Mouse (Mus musculus): Measurements from ENCODE around the gene Kifc1. TPM values are rescaled to one million over a fixed set of nuclear protein-coding genes. Genes with fewer than 3 reads are reported as not detected.

The Kifc1 gene
- total RNA-seq, 2 experiments from 2014 or later = 1.9 to 2.1 TPM

DNA sequence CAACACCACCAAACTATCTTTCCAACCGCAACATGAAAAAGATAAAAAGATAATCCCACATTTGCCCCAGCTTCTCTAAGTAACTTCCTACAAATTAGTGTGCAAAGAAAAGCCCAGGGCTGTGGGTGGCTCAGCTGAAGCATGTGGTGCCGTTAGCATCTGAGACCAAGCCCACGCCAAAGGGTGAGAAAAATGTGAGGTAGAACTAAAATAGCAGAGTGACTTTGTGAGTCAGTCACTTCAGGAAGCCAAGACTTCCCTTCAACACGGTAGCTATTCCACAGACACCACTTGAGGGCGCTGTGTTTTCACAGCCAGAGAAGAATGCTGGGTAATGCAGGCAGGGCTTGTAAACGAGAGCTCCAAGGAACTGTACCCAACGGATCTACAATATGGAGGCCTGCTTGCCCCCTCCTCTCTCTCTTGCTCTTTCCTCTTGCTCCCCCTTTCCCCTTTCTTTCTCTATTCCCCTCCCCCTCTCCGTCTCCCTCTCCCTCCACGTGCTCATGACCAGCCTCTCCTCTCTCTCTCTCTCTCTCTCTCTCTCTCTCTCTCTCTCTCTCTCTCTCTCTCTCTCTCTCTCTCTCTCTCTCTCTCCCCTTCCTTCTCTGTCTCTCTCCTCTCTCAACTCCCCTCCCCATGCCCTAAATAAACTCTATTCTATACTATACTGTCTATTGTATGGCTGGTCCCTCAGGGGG, 25.0 kb downstream of the Kifc1 start:
- DNase-seq (ENCODE audit: extremely low spot score in 1 of 2, low spot score in 1 of 2) = peak; percentile 28 to 65

DNA sequence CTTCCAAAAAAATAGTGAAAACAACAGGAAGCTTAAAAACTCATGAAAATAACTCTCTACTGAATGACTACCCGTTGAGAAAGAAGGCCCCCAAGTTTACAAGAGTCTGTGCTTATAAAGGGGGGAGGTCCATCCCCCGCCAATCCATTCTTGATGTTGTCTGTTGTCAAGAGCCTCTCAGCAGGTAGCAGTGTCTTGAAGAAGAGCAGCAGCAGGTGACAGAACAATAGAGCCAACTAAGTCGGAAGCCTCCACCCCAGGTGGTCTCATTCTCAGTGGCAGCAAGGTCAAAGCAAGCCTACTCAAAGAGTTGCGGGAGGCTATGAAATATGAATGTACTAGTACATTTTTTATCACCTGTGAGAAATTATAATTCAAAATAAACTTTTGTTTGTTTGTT, 32.6 kb downstream of the Kifc1 start:
- no peak for DNase-seq (ENCODE audit: extremely low spot score in 1 of 2, low spot score in 1 of 2)

DNA sequence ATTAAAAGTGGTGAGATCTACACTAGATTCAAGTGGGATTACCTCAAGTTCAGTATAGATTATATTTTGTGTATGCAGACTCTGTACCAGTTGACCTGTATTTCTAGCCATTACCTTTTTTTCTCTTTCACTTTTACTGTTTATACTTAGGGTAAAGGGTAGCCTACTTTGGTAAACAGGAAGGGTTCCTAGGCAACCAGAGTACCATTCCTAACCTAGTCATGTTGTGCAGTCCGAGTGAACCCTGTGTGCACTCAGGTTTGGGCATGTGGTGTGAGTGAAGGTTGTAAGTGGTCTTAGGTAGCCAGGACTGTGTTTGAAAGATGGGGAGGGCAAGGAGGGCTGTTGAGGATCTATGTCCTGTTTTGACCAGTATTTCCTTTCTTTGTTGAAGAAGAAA, 39.1 kb downstream of the Kifc1 start:
- no peak for DNase-seq (ENCODE audit: extremely low spot score in 1 of 2, low spot score in 1 of 2)

DNA sequence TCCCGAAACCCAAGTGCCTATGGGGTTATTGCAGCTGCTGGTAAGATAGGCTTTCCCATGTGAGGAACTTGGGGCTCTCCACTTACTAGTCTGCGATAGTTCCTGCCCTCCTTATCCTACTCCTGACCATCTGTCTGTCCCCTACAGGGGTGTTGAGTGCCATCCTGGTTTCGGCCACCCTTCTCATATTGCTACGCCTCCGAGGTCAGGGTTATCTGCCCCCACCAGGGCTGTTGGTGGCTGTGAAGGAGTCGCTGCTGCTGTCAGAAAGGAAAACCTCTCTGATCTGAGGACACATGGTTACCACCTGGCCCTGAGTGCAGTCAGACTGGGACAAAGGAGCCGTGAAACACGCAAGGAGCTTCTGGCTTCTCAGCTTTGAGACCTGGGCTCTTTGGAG, 42.3 kb downstream of the Kifc1 start:
- no peak for DNase-seq (ENCODE audit: extremely low spot score in 1 of 2, low spot score in 1 of 2)

DNA sequence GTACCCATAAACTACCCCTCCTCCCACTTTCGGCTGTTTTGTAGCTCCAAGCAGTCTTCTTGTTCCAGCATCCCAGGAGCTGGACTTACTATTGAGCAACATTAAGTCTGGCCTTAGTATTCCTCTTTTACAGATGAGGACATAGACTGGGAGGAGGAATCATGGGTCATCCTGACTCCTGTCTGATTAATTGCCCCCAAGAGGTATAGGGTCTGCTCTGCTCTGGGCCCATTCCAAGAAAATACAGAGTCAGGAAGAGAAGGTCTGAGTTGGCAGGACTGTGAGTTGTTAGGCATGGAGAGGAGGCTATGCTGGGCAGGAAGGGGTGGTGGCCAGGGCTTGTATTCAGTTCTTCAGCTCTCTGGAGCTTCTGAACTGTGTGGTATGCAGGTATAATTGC, 46.3 kb downstream of the Kifc1 start:
- no peak for DNase-seq (ENCODE audit: extremely low spot score in 1 of 2, low spot score in 1 of 2)

DNA sequence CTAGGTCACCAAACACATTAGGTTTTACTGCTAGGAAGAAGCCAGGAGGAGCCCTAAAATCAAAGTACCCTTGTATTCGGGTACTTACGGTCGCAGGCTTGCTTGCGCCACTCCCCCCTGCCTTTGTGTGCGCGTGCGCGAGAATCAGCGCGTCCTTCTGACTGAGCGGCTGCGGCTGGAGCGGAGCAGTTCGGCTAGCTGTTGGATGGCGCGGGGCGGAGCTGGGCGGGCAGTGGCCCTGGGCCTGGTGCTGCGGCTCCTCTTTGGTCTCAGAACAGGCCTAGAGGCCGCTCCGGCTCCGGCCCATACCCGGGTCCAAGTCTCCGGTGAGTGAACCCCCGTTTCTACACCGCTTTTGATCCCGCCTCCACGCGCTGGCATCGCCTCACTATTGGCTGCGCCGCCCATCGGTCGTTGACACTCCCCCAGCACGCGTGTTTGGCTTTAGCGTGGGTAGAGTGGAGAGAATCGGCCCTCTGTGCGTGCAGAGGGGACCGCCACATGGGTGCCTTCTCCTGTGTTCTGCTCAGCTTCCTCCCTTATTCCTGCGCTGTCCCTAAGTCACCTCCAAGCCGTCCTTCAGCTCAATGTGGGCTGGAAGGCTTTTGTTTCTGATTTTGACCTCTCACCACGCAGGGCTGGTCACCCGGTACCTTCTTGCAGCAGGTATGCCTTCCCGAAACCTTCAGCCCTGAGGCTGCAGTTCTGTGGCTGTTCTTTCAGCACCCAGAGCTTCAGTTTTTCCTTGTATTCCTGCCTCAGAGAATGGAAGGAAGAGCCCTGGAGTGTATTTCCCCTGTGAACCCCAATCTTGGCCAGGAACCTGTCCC, 47.3 kb downstream of the Kifc1 start, which contains the start of gene Cd320:
TSS of gene Cd320 (plus strand) at position 126 of the 830 bp plus-strand sequence.
- DNase-seq (ENCODE audit: extremely low spot score in 1 of 2, low spot score in 1 of 2) = peak; percentile 87 to 90

DNA sequence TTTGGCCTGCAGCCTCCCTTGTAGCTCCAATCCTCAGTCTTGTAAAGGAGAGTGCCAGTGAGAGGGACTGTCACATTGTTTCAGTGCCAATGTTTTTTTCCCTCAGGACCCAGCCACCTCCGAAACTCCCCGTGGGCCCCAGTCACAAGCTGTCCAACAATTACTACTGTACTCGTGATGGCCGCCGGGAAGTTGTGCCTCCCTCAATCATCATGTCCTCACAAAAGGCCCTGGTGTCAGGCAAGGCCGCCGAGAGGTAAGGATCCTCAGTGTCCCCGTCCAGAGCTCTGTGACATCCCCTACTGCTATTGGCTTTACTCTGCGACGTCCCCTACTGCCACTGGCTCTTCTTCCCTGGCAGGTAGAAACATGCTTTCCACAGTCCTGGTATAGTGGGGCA, 60.9 kb downstream of the Kifc1 start:
- DNase-seq (ENCODE audit: extremely low spot score in 1 of 2, low spot score in 1 of 2) = no peak

DNA sequence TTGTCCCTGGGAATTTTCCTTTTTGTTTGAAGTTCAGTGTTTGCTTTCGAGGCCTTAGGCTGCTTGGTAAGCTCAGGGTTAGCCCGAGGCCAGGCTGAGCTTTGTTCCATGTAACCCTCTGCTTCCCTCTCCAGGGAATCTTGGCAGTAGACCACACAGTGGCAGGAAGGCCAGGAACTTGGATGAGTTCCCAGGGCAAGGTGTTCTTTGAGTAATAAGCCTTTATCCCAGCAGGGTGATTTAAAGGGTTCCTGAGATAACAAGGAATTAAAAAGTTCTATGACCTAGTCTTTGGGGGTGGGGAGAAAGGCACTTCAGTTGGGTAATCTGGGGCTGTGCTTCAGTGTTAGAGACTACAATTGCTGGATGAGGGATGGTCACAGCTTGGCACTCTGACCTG, 61.6 kb downstream of the Kifc1 start:
- DNase-seq (ENCODE audit: extremely low spot score in 1 of 2, low spot score in 1 of 2) = no peak

DNA sequence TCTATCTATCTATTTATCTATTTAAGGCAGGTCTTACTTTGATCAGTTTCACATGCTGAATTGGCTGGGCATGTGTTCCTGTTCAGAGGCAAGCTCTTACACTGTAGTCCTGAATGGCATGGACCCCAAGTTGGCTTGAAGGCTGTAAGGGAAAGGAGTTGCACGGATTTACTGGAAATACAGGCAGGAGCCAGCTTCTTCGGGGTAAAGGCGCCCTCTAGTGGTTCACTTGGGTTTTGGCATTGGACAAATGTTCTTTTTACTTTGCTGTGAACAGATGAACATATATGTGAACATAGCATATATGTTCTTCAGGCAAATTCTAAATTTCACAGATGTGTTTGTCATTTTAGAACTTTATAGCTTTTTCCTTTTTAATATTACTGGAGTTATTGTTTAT, 63.6 kb downstream of the Kifc1 start:
- peak; percentile 45 to 62 for DNase-seq (ENCODE audit: extremely low spot score in 1 of 2, low spot score in 1 of 2)

Small RNA genes lying within 50 kb of the gene (microRNA-seq; reads per million reads assigned to microRNA genes)
- gene Gm27740 = 0 reads per million in 2 experiments

Other genes starting within 250 kb of the Kifc1 start
- gene Hnrnpm, start 203.8 kb downstream of the Kifc1 start, total RNA-seq (2021) = 100 to 1,000 TPM; 129 to 152 TPM
- 10 to 100 TPM; 80.9 to 84.4 TPM for gene March2, start 172.0 kb downstream of the Kifc1 start, total RNA-seq (2021)
- 100 to 1,000 TPM; 304 to 328 TPM for gene Rab11b, start 130.1 kb downstream of the Kifc1 start, total RNA-seq (2021)
- gene Angptl4, start 108.8 kb downstream of the Kifc1 start, total RNA-seq (2021) = 1 to 10 TPM; 3.8 to 4.0 TPM
- gene Kank3, start 80.1 kb downstream of the Kifc1 start, total RNA-seq (2021) = 10 to 100 TPM; 27.8 to 35.8 TPM
- 100 to 1,000 TPM; 728 to 834 TPM for gene Rps28, start 66.1 kb downstream of the Kifc1 start, total RNA-seq (2021)
- gene Ndufa7, start 66.1 kb downstream of the Kifc1 start, total RNA-seq (2021) = 100 to 1,000 TPM; 214 to 222 TPM
- gene Cd320, start 47.6 kb downstream of the Kifc1 start, total RNA-seq (2021) = 10 to 100 TPM; 23.7 to 23.8 TPM
- not detected for gene Gm7029, start 16.8 kb downstream of the Kifc1 start, total RNA-seq (2021)
- not detected for gene Platr17, start 14.5 kb upstream of the Kifc1 start, total RNA-seq (2021)
- 10 to 100 TPM; 27.4 to 27.9 TPM for gene Daxx, start 18.8 kb upstream of the Kifc1 start, total RNA-seq (2021)
- gene Tapbp, start 25.2 kb upstream of the Kifc1 start, total RNA-seq (2021) = 10 to 100 TPM; 36.2 to 37.0 TPM
- 10 to 100 TPM; 27.7 to 29.6 TPM for gene Zbtb22, start 25.2 kb upstream of the Kifc1 start, total RNA-seq (2021)
- 10 to 100 TPM; 53.4 to 72.7 TPM for gene Rgl2, start 38.9 kb upstream of the Kifc1 start, total RNA-seq (2021)
- gene Pfdn6, start 49.7 kb upstream of the Kifc1 start, total RNA-seq (2021) = 10 to 100 TPM; 95.7 to 97.8 TPM
- 10 to 100 TPM; 13.2 to 14.2 TPM for gene Wdr46, start 50.0 kb upstream of the Kifc1 start, total RNA-seq (2021)
- 1 to 10 TPM; 6.0 to 6.6 TPM for gene B3galt4, start 60.8 kb upstream of the Kifc1 start, total RNA-seq (2021)
- 10 to 100 TPM; 85.0 to 95.9 TPM for gene Vps52, start 65.2 kb upstream of the Kifc1 start, total RNA-seq (2021)
- 100 to 1,000 TPM; 311 to 351 TPM for gene Rps18, start 65.3 kb upstream of the Kifc1 start, total RNA-seq (2021)
- 10 to 100 TPM; 15.8 to 19.7 TPM for gene H2-K1, start 109.7 kb upstream of the Kifc1 start, total RNA-seq (2021)
- gene Ring1, start 134.0 kb upstream of the Kifc1 start, total RNA-seq (2021) = 10 to 100 TPM; 37.1 to 44.3 TPM
- 10 to 100 TPM; 54.3 to 63.9 TPM for gene H2-Ke6, start 137.4 kb upstream of the Kifc1 start, total RNA-seq (2021)
- 10 to 100 TPM; 94.3 to 95.5 TPM for gene Slc39a7, start 141.0 kb upstream of the Kifc1 start, total RNA-seq (2021)
- gene Rxrb, start 141.2 kb upstream of the Kifc1 start, total RNA-seq (2021) = 10 to 100 TPM; 76.0 to 83.6 TPM
- gene Col11a2, start 148.8 kb upstream of the Kifc1 start, total RNA-seq (2021) = 10 to 100 TPM; 23.5 to 25.3 TPM
- gene H2-Oa, start 201.7 kb upstream of the Kifc1 start, total RNA-seq (2021) = under 1 TPM; 0.42 to 0.45 TPM
- gene H2-DMa, start 228.9 kb upstream of the Kifc1 start, total RNA-seq (2021) = 10 to 100 TPM; 32.3 to 35.1 TPM
- gene Brd2, start 232.0 kb upstream of the Kifc1 start, total RNA-seq (2021) = 100 to 1,000 TPM; 196 to 216 TPM

Measured in layer of hippocampus, postnatal 25 days (tissue).